Mouse (Mus musculus) kidney, postnatal 36 days (tissue): ENCODE data around the gene Gng7.

Source experiments
- DNase-seq, 2 experiments: peaks; one replicate each; pipeline ENCODE4 v3.0.0; 2021 to 2022; ENCODE audit warnings: mixed read lengths in 2 of 2

The Gng7 gene

GRCm38 (mm10) chr10:81025639-81026275 lies 11.0 kb upstream of the Gng7 start, which contains the start of gene Diras1:
Gene Diras1, minus strand, starts transcription at chr10:81025662.
- no peak for DNase-seq

- peak in 1 of 2 experiments; percentile 61 for DNase-seq
These were observed 10.4 kb upstream of the Gng7 start for GRCm38 (mm10) chr10:81025047-81025621.

DNA sequence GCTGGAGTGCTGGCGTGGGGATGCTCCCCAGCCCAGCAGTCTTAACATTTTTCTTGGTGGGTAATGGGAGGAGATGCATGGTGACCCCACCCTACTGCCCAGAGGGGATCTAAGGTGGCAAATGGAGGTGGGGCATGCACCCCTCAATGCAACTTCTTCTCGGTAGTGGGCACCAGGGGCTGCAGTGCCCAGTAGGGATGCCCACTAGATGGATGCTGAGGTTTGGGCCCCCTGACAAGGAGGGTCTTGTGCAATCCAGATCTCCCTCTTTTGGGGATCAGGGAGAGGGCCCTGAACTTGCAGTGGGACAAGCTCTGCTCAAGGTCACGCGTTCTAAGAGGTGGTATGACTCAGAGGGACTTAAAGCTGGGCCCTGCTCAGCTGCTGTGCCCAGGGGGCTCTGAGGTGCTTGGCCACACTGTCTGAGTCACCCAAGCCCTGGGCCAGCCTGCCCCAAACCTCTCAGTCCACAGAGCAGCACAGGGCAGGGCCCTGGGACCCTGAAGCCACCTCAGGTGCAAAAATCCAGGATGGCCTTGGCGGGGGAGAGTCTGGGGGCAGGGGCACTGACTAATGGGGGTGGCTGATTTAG lies 9.7 kb upstream of the Gng7 start:
- DNase-seq: no peak

GRCm38 (mm10) chr10:81022744-81023143 lies 8.0 kb upstream of the Gng7 start:
- no peak for DNase-seq

- no peak for DNase-seq
These were observed 6.9 kb upstream of the Gng7 start for GRCm38 (mm10) chr10:81021547-81022110.

GRCm38 (mm10) chr10:81020207-81020606 lies 5.5 kb upstream of the Gng7 start:
- DNase-seq: no peak

- DNase-seq: no peak
These were observed 4.9 kb upstream of the Gng7 start for GRCm38 (mm10) chr10:81019687-81020086.

GRCm38 (mm10) chr10:81018326-81018725 lies 3.6 kb upstream of the Gng7 start:
- peak in 1 of 2 experiments; percentile 52 for DNase-seq

GRCm38 (mm10) chr10:81016645-81017044 lies 1.9 kb upstream of the Gng7 start:
- DNase-seq: peak; percentile 55 to 88

- DNase-seq: no peak
These were observed 921 bp upstream of the Gng7 start for GRCm38 (mm10) chr10:81015666-81016065.

DNA sequence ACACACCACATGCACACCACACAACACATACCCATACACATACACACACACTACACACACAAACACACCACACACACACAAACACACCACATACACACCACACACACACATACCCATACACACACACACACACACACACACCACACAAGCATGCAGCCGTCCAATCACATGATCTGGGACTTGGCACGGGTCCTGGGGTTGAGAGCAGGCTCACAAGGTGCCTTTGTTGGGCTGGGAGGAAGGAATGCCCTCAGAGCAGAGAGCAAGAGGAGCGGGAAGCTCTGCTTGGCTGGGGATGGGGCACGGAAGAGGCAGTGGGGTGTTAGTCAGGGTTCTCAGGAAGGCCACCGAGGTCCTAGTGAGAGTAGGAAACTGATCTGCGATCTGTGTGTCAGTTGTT lies 3.9 kb downstream of the Gng7 start:
- DNase-seq: peak in 1 of 2 experiments; percentile 57

GRCm38 (mm10) chr10:81007240-81007639 lies 7.5 kb downstream of the Gng7 start:
- peak in 1 of 2 experiments; percentile 57 for DNase-seq

GRCm38 (mm10) chr10:81006005-81006677 lies 8.6 kb downstream of the Gng7 start:
- DNase-seq: no peak

GRCm38 (mm10) chr10:81001161-81001560 lies 13.6 kb downstream of the Gng7 start:
- DNase-seq: no peak

- DNase-seq: peak in 1 of 2 experiments; percentile 36
These were observed 14.3 kb downstream of the Gng7 start for GRCm38 (mm10) chr10:81000197-81001062.

DNA sequence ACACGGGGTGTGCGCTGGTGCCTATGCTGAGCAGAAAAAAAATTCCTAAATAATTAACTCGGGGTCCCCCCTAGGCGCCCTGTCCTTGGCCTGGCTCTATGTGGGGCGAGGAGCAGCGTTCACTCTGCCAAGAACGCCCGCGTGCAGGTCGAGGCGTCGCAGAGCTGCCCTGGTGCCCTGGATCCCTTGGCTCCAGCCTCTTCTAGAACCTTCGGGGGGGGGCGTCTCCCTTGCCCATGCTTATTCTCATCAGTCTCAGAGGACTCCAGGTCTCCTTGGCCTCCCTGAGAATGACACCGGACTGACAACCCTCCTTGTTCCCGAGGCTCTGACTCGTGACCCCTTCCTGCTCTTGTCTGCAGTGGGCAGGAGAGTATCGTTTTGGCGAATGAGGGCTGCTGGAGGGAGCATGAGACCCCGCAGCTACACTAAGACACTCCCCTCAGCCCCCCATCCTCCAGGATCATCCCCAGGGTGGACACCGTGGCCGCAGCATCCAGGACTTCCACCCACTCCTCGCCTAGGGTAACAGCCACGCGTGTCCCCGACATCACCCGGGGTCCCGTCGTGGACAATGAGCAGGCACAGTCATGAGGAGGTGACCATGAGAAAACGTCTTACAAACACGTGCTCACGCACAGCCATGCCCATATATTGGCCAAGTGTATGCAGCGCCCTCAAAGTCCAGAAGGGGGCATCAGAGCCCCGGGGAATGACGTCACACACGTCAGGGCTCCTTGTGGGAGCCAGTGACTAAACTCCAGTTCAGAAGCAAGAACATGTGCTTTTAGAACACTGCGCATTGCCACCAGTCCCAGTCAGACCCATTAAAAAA lies 15.2 kb downstream of the Gng7 start:
- DNase-seq: peak; percentile 81 to 87

DNA sequence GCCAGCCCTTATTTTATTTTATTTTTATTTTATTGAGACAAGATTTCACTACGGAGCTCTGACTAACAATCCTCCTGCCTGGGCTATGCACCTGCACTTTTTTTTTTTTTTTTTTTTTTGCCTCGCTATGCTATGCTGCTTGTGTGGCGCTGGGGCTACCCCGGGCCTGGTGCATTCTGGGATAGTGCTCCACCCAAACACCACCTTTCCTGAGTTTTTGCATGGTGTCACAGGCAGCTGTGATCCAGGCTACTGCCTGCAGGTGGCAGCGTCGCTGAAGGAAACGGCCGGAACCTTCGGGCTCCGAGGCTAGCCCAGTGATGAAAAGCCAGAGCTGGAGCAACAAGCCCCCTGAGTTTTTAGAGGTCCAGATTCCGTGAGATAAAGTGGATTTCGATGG lies 16.0 kb downstream of the Gng7 start:
- peak; percentile 52 to 78 for DNase-seq

DNA sequence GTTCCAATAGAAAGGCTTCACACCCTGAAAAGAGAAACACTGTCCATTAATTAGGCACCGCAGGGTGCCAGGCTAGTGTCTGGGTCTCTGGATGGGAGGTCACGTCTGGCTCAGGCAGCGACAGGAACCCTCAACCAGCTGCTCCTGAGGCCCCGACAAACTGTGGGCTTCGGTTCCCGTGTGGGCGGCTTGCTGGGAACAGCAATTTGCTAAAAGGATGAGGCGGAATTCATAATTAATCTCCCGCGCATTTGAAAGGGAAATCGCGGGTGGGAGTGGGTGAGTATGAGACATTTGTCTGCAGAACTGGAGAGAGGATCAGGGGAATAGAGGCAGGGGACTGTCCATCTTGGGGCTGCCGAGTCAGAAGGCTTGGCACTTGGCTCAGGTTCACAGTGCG lies 16.7 kb downstream of the Gng7 start:
- DNase-seq: no peak

- no peak for DNase-seq
These were observed 17.4 kb downstream of the Gng7 start for GRCm38 (mm10) chr10:80997332-80997731.

- no peak for DNase-seq
These were observed 18.2 kb downstream of the Gng7 start for GRCm38 (mm10) chr10:80996501-80996900.

DNA sequence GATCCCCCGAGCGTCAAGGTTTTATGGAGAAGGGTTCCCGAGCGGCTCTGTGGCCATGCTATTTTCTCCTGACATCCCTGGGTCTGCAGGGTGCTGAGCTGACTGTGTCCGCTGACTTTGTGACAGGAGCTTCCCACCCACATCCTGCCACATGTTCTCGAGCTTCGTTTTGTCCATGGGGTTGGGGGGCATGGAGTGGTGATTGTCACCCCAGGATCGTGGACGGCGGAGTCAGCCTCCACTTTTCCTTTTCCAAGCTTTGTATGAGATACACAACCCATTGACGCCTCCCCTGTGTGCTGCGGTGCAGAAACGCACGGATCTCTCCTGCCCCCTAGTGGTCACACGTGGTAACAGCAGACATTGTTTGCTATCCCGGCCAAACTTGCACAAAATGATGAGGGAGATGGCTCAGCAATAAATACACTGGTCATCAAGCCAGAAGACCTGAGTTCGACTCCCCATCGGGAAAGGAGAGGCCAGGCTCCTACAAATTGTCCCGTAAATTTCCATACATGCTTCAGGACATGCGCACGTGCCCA lies 19.6 kb downstream of the Gng7 start:
- DNase-seq: peak; percentile 73 to 90
